Mouse (Mus musculus): Measurements from ENCODE around the gene Dnah8. TPM values are rescaled to one million over a fixed set of nuclear protein-coding genes. Genes with fewer than 3 reads are reported as not detected.

Dnah8 gene
- total and polyA plus RNA-seq, 3 experiments = 15.4 to 143 (median 19.5) TPM

GRCm38 (mm10) chr17:30662131-30662530 is 38.0 kb downstream of the Dnah8 start:
- no peak for DNase-seq (ENCODE audit: low read depth, low spot score)
- H3K27me3 ChIP-seq (ENCODE audit: control insufficient read depth in 1 of 2, insufficient read depth in 2 of 2, low read length in 2 of 2) = no peaks in the 10 kb centered on the region
- no peaks in the 10 kb centered on the region for H3K4me1 ChIP-seq (ENCODE audit: control insufficient read depth in 1 of 2, insufficient read depth in 2 of 2, low read length in 2 of 2)
- H3K9me3 ChIP-seq (replicated peaks; ENCODE audit: insufficient read depth, low read length) = no peaks in the 10 kb centered on the region
- H3K27ac ChIP-seq (ENCODE audit: control insufficient read depth, low read depth, low read length) = no peak overlapping the region
- peaks cover 0 to 6% of the 10 kb centered on the region in 2 experiments; a peak in 2 of 4 replicates for H3K36me3 ChIP-seq (ENCODE audit: control insufficient read depth in 1 of 2, insufficient read depth in 2 of 2, low read length in 2 of 2)
- no peaks in the 10 kb centered on the region for H3K79me2 ChIP-seq (ENCODE audit: control insufficient read depth, insufficient read depth, low read length, poor library complexity)
- TF ChIP-seq POLR2AphosphoS5 (IDR thresholded peaks at IDR 0.05; ENCODE audit: borderline replicate concordance, low read depth, low read length) (no peak), HCFC1 (IDR thresholded peaks at IDR 0.05; ENCODE audit: low read depth, low read length) (no peak), GATA1 (IDR thresholded peaks at IDR 0.05; ENCODE audit: low read depth, low read length) (no peak)
- no peak overlapping the region for H3K4me3 ChIP-seq (ENCODE audit: control insufficient read depth in 1 of 2, insufficient read depth in 1 of 2, low read depth in 2 of 2, low read length in 2 of 2)
- no peak overlapping the region for H3K9ac ChIP-seq (ENCODE audit: control insufficient read depth, low read depth, low read length, poor library complexity, severe bottlenecking)

DNA sequence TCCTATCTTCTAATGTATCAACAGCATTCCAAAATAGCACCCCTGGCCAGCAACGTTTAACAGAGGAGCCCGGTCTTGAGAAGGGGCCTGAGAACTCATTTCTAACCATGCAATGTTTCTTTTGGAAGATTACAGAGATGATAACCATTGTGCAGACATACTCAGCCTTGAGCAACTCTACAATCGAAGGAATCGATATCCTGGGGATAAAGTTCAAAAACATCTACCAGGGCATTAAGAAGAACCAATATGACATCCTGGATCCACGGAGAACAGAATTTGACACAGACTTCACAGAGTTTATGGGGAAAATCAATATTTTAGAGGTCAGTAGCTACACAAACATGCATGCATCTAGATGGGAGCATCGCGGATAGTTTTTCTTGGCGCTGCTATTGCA is 39.0 kb downstream of the Dnah8 start:
- Histone ChIP-seq H3K79me2 (ENCODE audit: control insufficient read depth, insufficient read depth, low read length, poor library complexity) (no peaks in the 10 kb centered on the region), H3K4me1 (ENCODE audit: control insufficient read depth in 1 of 2, insufficient read depth in 2 of 2, low read length in 2 of 2) (no peaks in the 10 kb centered on the region), H3K36me3 (ENCODE audit: control insufficient read depth in 1 of 2, insufficient read depth in 2 of 2, low read length in 2 of 2) (peaks cover 0 to 6% of the 10 kb centered on the region in 2 experiments; a peak in 2 of 4 replicates), H3K27ac (ENCODE audit: control insufficient read depth, low read depth, low read length) (no peak overlapping the region), H3K4me3 (ENCODE audit: control insufficient read depth in 1 of 2, insufficient read depth in 1 of 2, low read depth in 2 of 2, low read length in 2 of 2) (no peak overlapping the region), H3K9me3 (replicated peaks; ENCODE audit: insufficient read depth, low read length) (no peaks in the 10 kb centered on the region), H3K27me3 (ENCODE audit: control insufficient read depth in 1 of 2, insufficient read depth in 2 of 2, low read length in 2 of 2) (no peaks in the 10 kb centered on the region), H3K9ac (ENCODE audit: control insufficient read depth, low read depth, low read length, poor library complexity, severe bottlenecking) (no peak overlapping the region)
- TF ChIP-seq SMC3 (IDR thresholded peaks at IDR 0.05; ENCODE audit: low read depth, low read length) (no peak), KAT2A (conservative IDR thresholded peaks at IDR 0.05; ENCODE audit: low read depth, low read length) (no peak), CHD2 (IDR thresholded peaks at IDR 0.05; ENCODE audit: low read length) (no peak), SIN3A (IDR thresholded peaks at IDR 0.05; ENCODE audit: low read length) (no peak), NELFE (IDR thresholded peaks at IDR 0.05; ENCODE audit: low read depth, low read length) (no peak), MEF2A (IDR thresholded peaks at IDR 0.05; ENCODE audit: extremely low read depth, insufficient replicate concordance, low read depth, low read length, poor library complexity, severe bottlenecking) (no peak)
- no peak for DNase-seq (ENCODE audit: low read depth, low spot score)

GRCm38 (mm10) chr17:30664856-30665255 is 40.7 kb downstream of the Dnah8 start:
- H3K36me3 ChIP-seq (ENCODE audit: control insufficient read depth in 1 of 2, insufficient read depth in 2 of 2, low read length in 2 of 2) = peaks cover 0 to 4% of the 10 kb centered on the region in 2 experiments; a peak in 2 of 4 replicates
- H3K27me3 ChIP-seq (ENCODE audit: control insufficient read depth in 1 of 2, insufficient read depth in 2 of 2, low read length in 2 of 2) = no peaks in the 10 kb centered on the region
- H3K4me3 ChIP-seq (ENCODE audit: control insufficient read depth in 1 of 2, insufficient read depth in 1 of 2, low read depth in 2 of 2, low read length in 2 of 2) = no peak overlapping the region
- H3K4me1 ChIP-seq (ENCODE audit: control insufficient read depth in 1 of 2, insufficient read depth in 2 of 2, low read length in 2 of 2) = no peaks in the 10 kb centered on the region
- H3K9me3 ChIP-seq (replicated peaks; ENCODE audit: insufficient read depth, low read length) = no peaks in the 10 kb centered on the region
- no peak overlapping the region for H3K9ac ChIP-seq (ENCODE audit: control insufficient read depth, low read depth, low read length, poor library complexity, severe bottlenecking)
- H3K79me2 ChIP-seq (ENCODE audit: control insufficient read depth, insufficient read depth, low read length, poor library complexity) = no peaks in the 10 kb centered on the region
- no peak overlapping the region for H3K27ac ChIP-seq (ENCODE audit: control insufficient read depth, low read depth, low read length)
- TF ChIP-seq ZKSCAN1 (IDR thresholded peaks at IDR 0.05; ENCODE audit: low read depth, low read length) (no peak), BHLHE40 (IDR thresholded peaks at IDR 0.05; ENCODE audit: borderline replicate concordance, low read depth, low read length) (no peak), TCF12 (IDR thresholded peaks at IDR 0.05; ENCODE audit: low read depth, low read length) (no peak), E2F4 (IDR thresholded peaks at IDR 0.05; ENCODE audit: borderline replicate concordance, low read depth, low read length) (no peak), CTCF (IDR thresholded peaks at IDR 0.05 in 2 of 3, conservative IDR thresholded peaks at IDR 0.05 in 1 of 3; ENCODE audit: control insufficient read depth in 1 of 3, insufficient read depth in 1 of 3, low read depth in 2 of 3, low read length in 3 of 3, poor library complexity in 1 of 3, severe bottlenecking in 1 of 3) (no peak), MAX (IDR thresholded peaks at IDR 0.05; ENCODE audit: low read length) (no peak), ZMIZ1 (IDR thresholded peaks at IDR 0.05; ENCODE audit: low read depth, low read length) (no peak)
- DNase-seq (ENCODE audit: low read depth, low spot score) = no peak

All from MEL (cell line).